Mouse (Mus musculus) forebrain, embryonic 12.5 days (tissue): Measurements from ENCODE around the gene Serpinb9c. TPM values are rescaled to one million over a fixed set of nuclear protein-coding genes. Genes with fewer than 3 reads are reported as not detected.
"Not testable (repeated sequence)": the region's sequence is repeated elsewhere in the genome, so short reads cannot be mapped to it uniquely, and the experiment has no call there.

ENCODE experiments used
- ATAC-seq: fragments of 200-750 bp; cut with Nextera tagmentation; 2 replicates; pipeline ENCODE4 v1.8.0; 2017; ENCODE audit warnings: moderate TSS enrichment; ENCODE audit not compliant: low FRiP score
- H3K27ac ChIP-seq: fragments of 300-500 bp; sonication (generic); 2 replicates; pipeline ENCODE4 v1.5.1; 2016; ENCODE audit warnings: mild to moderate bottlenecking
- H3K27me3 ChIP-seq: fragments of 300-500 bp; sonication (generic); 2 replicates; pipeline ENCODE4 v1.6.1; 2016; ENCODE audit warnings: mild to moderate bottlenecking
- H3K36me3 ChIP-seq: fragments of 300-500 bp; sonication (generic); replicated peaks from 2 replicates; pipeline ENCODE4 v1.6.1; 2016; ENCODE audit warnings: mild to moderate bottlenecking
- H3K4me1 ChIP-seq: fragments of 300-500 bp; sonication (generic); 2 replicates; pipeline ENCODE4 v1.6.1; 2016
- H3K4me2 ChIP-seq: fragments of 300-500 bp; sonication (generic); 2 replicates; pipeline ENCODE4 v1.6.1; 2016; ENCODE audit warnings: mild to moderate bottlenecking, moderate library complexity
- H3K4me3 ChIP-seq: fragments of 300-500 bp; sonication (generic); replicated peaks from 2 replicates; pipeline ENCODE4 v1.5.1; 2016; ENCODE audit warnings: mild to moderate bottlenecking
- H3K9ac ChIP-seq: fragments of 300-500 bp; sonication (generic); 2 replicates; pipeline ENCODE4 v1.6.1; 2016; ENCODE audit warnings: mild to moderate bottlenecking
- H3K9me3 ChIP-seq: fragments of 300-500 bp; sonication (generic); 2 replicates; pipeline ENCODE4 v1.6.1; 2016
- WGBS: fragments of 180-500 bp; shearing (Covaris S2); methylation state at CpG from one replicate; pipeline ENCODE4 v1.1.7; 2016; 5-methylcytosine and 5-hydroxymethylcytosine counted together
- polyA plus RNA-seq: library from polyadenylated mRNA; unstranded; fragments of >200 nt; fragmentation: Nextera tagmentation; extraction: Ambion mirVana; gene quantifications from 2 replicates; pipeline ENCODE4 v1.2.1, GENCODE M21; 2016

Serpinb9c gene
- not detected in 2 replicates for polyA plus RNA-seq

GRCm38 (mm10) chr13:33159642-33160041 is at the start of gene Serpinb9c:
Serpinb9c (minus strand) TSS chr13:33159742.
- no peak within 1 kb of the TSS for H3K27ac ChIP-seq
- H3K4me2 ChIP-seq = no peak within 1 kb of the TSS
- no peak within 1 kb of the TSS for H3K4me3 ChIP-seq
- H3K4me1 ChIP-seq = no peaks in the 10 kb centered on the region
- H3K9ac ChIP-seq = no peak within 1 kb of the TSS
- H3K36me3 ChIP-seq = no peaks in the 10 kb centered on the region
- H3K9me3 ChIP-seq = peaks cover 6% of the 10 kb centered on the region; the same call in 1 of the 2 replicates
- no peaks in the 10 kb centered on the region for H3K27me3 ChIP-seq
- ATAC-seq = no peak
- WGBS = 78% methylated on average over 4 of the region's 4 CpGs

GRCm38 (mm10) chr13:33199740-33200139 is 40.2 kb upstream of the Serpinb9c start:
- H3K9ac ChIP-seq = no peak overlapping the region
- no peak overlapping the region for H3K27ac ChIP-seq
- no peaks in the 10 kb centered on the region for H3K36me3 ChIP-seq
- no peak overlapping the region for H3K4me2 ChIP-seq
- H3K27me3 ChIP-seq = no peaks in the 10 kb centered on the region
- no peak overlapping the region for H3K4me3 ChIP-seq
- 63% methylated on average over 2 of the region's 2 CpGs for WGBS
- H3K4me1 ChIP-seq = no peaks in the 10 kb centered on the region
- H3K9me3 ChIP-seq = no peaks in the 10 kb centered on the region
- no peak for ATAC-seq

DNA sequence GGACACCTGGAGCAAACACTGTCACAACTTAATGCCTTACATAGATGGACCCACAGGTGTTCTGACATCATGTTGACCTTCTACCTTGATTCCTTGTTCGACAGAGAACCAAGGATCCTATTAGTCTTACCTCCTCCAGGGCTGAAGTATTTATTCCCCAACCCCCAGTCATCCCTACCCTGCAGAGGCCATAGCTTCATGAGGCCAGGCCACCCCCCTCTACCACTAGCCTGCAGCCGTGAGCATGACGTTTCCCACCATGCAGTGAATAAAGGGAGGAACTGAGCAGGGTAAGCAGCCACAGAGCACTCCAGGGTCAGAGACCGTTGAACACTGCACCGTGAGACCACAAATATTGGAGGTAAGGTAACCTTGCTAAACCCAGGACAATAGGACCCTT is 33.1 kb upstream of the Serpinb9c start, which contains the start of gene Serpinb9d:
Serpinb9d (plus strand) TSS at position 301 of the 400 bp plus-strand sequence.
- H3K9me3 ChIP-seq = 0 out of 2 replicates have a peak, but pooled peaks cover 3% of the 10 kb centered on the region
- H3K4me1 ChIP-seq = no peaks in the 10 kb centered on the region
- no peak within 1 kb of the TSS for H3K9ac ChIP-seq
- no peaks in the 10 kb centered on the region for H3K36me3 ChIP-seq
- H3K27me3 ChIP-seq = no peaks in the 10 kb centered on the region
- no peak within 1 kb of the TSS for H3K4me2 ChIP-seq
- H3K27ac ChIP-seq = no peak within 1 kb of the TSS
- ATAC-seq = no peak
- 85% methylated on average over 5 of the region's 5 CpGs for WGBS
- H3K4me3 ChIP-seq = no peak within 1 kb of the TSS

DNA sequence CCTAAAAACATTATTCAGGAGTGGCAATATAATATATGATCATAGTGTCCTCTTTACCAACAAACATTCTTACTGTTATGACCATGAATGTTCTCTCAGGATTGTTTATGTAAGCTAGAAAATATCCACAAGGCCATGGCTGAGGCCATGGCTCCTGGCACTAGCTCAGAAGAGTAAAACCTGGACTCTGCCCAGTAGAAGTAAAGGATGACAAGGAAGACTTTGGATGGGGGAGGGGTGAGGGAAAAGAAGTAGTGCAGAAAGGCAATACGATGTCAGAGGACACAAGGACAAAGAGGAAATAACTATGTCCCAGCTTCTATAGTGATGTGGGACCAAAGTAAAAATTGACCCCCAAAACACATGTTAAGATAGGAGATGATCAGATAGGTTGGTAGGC is 30.9 kb upstream of the Serpinb9c start:
- ATAC-seq, H3K36me3 ChIP-seq, H3K9ac ChIP-seq, H3K4me1 ChIP-seq, H3K9me3 ChIP-seq, H3K27me3 ChIP-seq, H3K4me2 ChIP-seq, H3K27ac ChIP-seq, H3K4me3 ChIP-seq: not testable (repeated sequence)
- WGBS = 90% methylated on average over 1 of the region's 1 CpGs

DNA sequence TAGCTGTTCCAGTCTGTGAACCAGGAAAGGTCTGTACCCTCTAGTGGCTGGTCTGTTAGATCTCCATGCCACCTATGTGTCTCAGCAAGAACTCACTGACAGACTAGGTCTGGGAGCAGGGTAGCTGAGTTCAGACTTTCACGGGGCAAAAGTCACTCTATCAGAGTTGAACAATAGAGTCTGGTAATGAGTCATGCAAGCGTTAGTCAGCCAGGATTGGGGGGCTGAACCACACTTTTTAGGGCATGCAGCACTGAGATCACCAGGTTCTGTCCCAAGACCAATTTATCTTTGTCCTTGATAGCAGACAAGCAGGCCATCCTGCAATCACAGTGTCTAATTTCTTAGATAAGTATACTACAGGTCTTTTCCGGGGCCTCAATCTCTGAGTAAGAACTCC is 18.1 kb downstream of the Serpinb9c start:
- Histone ChIP-seq H3K4me1 (no peaks in the 10 kb centered on the region), H3K27me3 (no peaks in the 10 kb centered on the region), H3K4me3 (no peak overlapping the region), H3K4me2 (no peak overlapping the region), H3K9me3 (peaks cover 4% of the 10 kb centered on the region; the same call in 1 of the 2 replicates), H3K27ac (no peak overlapping the region), H3K36me3 (no peaks in the 10 kb centered on the region), H3K9ac (no peak overlapping the region)
- 74% methylated on average over 3 of the region's 3 CpGs for WGBS
- no peak for ATAC-seq

- H3K4me2 ChIP-seq = no peak overlapping the region
- WGBS = 87% methylated on average over 2 of the region's 2 CpGs
These were observed 21.8 kb downstream of the Serpinb9c start for GRCm38 (mm10) chr13:33137717-33138116.

DNA sequence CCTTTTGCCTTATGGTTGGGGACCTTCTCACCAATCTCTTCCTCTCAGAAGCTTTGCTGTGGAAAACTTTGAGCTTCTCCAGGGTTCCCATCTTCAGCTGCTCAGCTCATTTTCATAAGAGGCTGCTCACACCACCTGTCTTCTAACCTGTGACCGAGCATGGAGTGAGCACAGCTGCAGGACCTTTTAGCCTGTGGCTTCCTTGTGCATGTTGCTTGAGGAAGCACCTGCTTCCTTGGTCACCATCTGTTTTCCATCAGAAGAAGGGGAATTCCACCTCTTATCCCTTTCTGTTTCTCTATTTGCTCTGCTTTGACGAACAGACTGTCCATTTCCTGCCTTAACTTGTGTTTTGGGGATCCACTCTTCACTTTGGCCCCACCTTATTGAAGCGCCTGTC is 46.5 kb downstream of the Serpinb9c start:
- Histone ChIP-seq H3K4me3 (no peak overlapping the region), H3K4me2 (no peak overlapping the region), H3K27me3 (no peaks in the 10 kb centered on the region), H3K27ac (no peak overlapping the region), H3K4me1 (no peaks in the 10 kb centered on the region), H3K9ac (no peak overlapping the region), H3K9me3 (peaks cover 12% of the 10 kb centered on the region; the same call in 1 of the 2 replicates), H3K36me3 (no peaks in the 10 kb centered on the region)
- ATAC-seq = no peak
- WGBS = 70% methylated on average over 3 of the region's 3 CpGs

More at GRCm38 (mm10) chr13:33137717-33138116, 21.8 kb downstream of the Serpinb9c start:
- no peak overlapping the region for H3K4me3 ChIP-seq
- H3K9ac ChIP-seq = no peak overlapping the region
- no peaks in the 10 kb centered on the region for H3K36me3 ChIP-seq
- H3K9me3 ChIP-seq = 0 out of 2 replicates have a peak, but pooled peaks cover 5% of the 10 kb centered on the region
- H3K27ac ChIP-seq = no peak overlapping the region
- H3K27me3 ChIP-seq = no peaks in the 10 kb centered on the region
- no peaks in the 10 kb centered on the region for H3K4me1 ChIP-seq
- ATAC-seq = no peak

DNA sequence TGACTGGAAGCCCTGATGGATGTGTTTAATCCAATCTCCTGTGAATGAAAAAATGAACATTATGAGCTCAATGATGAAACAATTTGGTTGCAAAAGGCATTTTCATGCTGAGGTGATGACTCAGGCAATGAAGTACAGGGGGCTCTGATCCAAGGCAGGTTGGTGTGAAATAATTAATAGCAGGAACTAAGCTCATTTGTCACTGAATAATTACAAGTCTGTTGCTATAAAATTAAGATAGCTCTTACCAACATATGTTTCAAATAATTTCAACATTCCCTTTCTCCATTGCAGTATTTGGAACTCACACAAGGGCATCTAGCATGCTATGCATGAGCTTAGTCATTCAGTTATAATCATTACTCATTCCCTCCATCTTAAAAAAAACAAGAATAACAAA is 53.9 kb downstream of the Serpinb9c start:
- no peak overlapping the region for H3K4me2 ChIP-seq
- H3K36me3 ChIP-seq = no peaks in the 10 kb centered on the region
- H3K4me1 ChIP-seq = no peaks in the 10 kb centered on the region
- H3K9ac ChIP-seq = no peak overlapping the region
- no peaks in the 10 kb centered on the region for H3K27me3 ChIP-seq
- peaks cover 9% of the 10 kb centered on the region; the same call in 1 of the 2 replicates for H3K9me3 ChIP-seq
- H3K27ac ChIP-seq = no peak overlapping the region
- no peak overlapping the region for H3K4me3 ChIP-seq
- ATAC-seq = no peak

Other genes with a start within 250 kb of the Serpinb9c start
- 0.49 and 0.52 TPM in 2 replicates for gene Serpinb6b, start 194.5 kb downstream of the Serpinb9c start, polyA plus RNA-seq
- gene Serpinb9, start 156.5 kb downstream of the Serpinb9c start, polyA plus RNA-seq = 0.26 and 0.63 TPM in 2 replicates
- 0.05 TPM in 1 of 2 replicates, not detected in the other for gene Serpinb9b, start 132.3 kb downstream of the Serpinb9c start, polyA plus RNA-seq
- 0.98 and 0.99 TPM in 2 replicates for gene Serpinb1b, start 81.2 kb downstream of the Serpinb9c start, polyA plus RNA-seq
- not detected in 2 replicates for gene Serpinb9d, start 33.2 kb upstream of the Serpinb9c start, polyA plus RNA-seq
- not detected in 2 replicates for gene Serpinb9e, start 89.9 kb upstream of the Serpinb9c start, polyA plus RNA-seq
- gene Serpinb9f, start 164.3 kb upstream of the Serpinb9c start, polyA plus RNA-seq = not detected in 2 replicates
- not detected in 2 replicates for gene Gm11397, start 236.0 kb upstream of the Serpinb9c start, polyA plus RNA-seq